Mouse (Mus musculus): ENCODE results near the gene C330021F23Rik.

The C330021F23Rik gene

GRCm38 (mm10) chr8:3609046-3609815 is 41.4 kb downstream of the C330021F23Rik start:
- no peak for TF ChIP-seq GATA4 (IDR thresholded peaks at IDR 0.05; ENCODE audit: insufficient replicate concordance, low read length)

- TF ChIP-seq GATA4 (IDR thresholded peaks at IDR 0.05; ENCODE audit: insufficient replicate concordance, low read length), result no peak
Measured at GRCm38 (mm10) chr8:3609816-3610150, 42.0 kb downstream of the C330021F23Rik start.

- TF ChIP-seq GATA4 (IDR thresholded peaks at IDR 0.05; ENCODE audit: insufficient replicate concordance, low read length), result no peak
Measured at GRCm38 (mm10) chr8:3621199-3621970, 53.6 kb downstream of the C330021F23Rik start, which contains the start of the genes Xab2 and Pet100. Gene Xab2 (minus strand): TSS chr8:3621316. Gene Pet100 (plus strand): TSS chr8:3621548.

- no peak for TF ChIP-seq GATA4 (IDR thresholded peaks at IDR 0.05; ENCODE audit: insufficient replicate concordance, low read length)
Measured at GRCm38 (mm10) chr8:3622119-3622518, 54.3 kb downstream of the C330021F23Rik start.

- no peak for TF ChIP-seq GATA4 (IDR thresholded peaks at IDR 0.05; ENCODE audit: insufficient replicate concordance, low read length)
Measured at GRCm38 (mm10) chr8:3625445-3625844, 57.7 kb downstream of the C330021F23Rik start, which contains the start of gene Pcp2. Gene Pcp2 (minus strand): TSS chr8:3625545.

GRCm38 (mm10) chr8:3626971-3627370 is 59.2 kb downstream of the C330021F23Rik start:
- no peak for TF ChIP-seq GATA4 (IDR thresholded peaks at IDR 0.05; ENCODE audit: insufficient replicate concordance, low read length)

- TF ChIP-seq GATA4 (IDR thresholded peaks at IDR 0.05; ENCODE audit: insufficient replicate concordance, low read length), result no peak
Measured at GRCm38 (mm10) chr8:3628014-3628413, 60.2 kb downstream of the C330021F23Rik start.

- TF ChIP-seq GATA4 (IDR thresholded peaks at IDR 0.05; ENCODE audit: insufficient replicate concordance, low read length), result no peak
Measured at GRCm38 (mm10) chr8:3630647-3631477, 63.1 kb downstream of the C330021F23Rik start, which contains the start of gene Stxbp2. Gene Stxbp2 (plus strand): TSS chr8:3630955.

GRCm38 (mm10) chr8:3631478-3631875 is 63.7 kb downstream of the C330021F23Rik start:
- no peak for TF ChIP-seq GATA4 (IDR thresholded peaks at IDR 0.05; ENCODE audit: insufficient replicate concordance, low read length)

Data from liver, adult (tissue).